Mouse (Mus musculus): ENCODE measurements at regions not wholly inside any gene's neighbourhood (a gene's known extent, or its start where the extent isn't known, plus 50 kb on each side); places are given as distances from the start of the nearest gene placed in this dataset.
"Not testable (repeated sequence)": the region's sequence is repeated elsewhere in the genome, so short reads cannot be mapped to it uniquely, and the experiment has no call there.

DNA sequence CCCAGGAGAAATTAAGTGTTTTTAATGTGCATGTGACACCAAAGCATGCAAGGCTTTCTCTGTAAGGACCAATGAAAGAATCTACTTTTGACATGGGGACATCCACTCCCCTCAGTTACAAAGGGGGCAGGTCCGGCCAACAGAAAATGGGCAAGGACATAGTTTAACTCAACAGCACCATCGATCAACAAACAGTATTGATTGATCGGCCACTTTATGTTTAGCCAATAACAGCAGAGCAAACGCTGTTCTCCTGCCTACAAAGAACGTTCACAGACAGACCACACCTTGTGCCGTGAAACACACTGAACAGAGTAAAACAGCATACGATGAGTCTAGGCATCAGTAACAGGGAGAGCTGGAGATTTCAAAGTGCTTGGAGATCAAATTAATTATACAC is 467.7 kb upstream of the Arid1b start:
- Histone ChIP-seq H3K9ac (ENCODE audit: low read depth, low read length) (no peak overlapping the region), H3K4me3 (ENCODE audit: low read length) (no peak overlapping the region), H3K9me3 (ENCODE audit: control insufficient read depth, low read length) (no peaks in the 10 kb centered on the region), H3K27ac (ENCODE audit: low read length) (no peak overlapping the region), H3K4me2 (ENCODE audit: low read depth, low read length) (no peak overlapping the region), H3K36me3 (ENCODE audit: control insufficient read depth, insufficient read depth, low read length) (no peaks in the 10 kb centered on the region), H3K27me3 (replicated peaks; ENCODE audit: control insufficient read depth, insufficient read depth, low read length) (no peaks in the 10 kb centered on the region), H3K4me1 (ENCODE audit: control insufficient read depth, insufficient read depth, low read length) (no peaks in the 10 kb centered on the region)
- WGBS = 69% methylated on average over 7 of the region's 7 CpGs
- ATAC-seq = no peak

DNA sequence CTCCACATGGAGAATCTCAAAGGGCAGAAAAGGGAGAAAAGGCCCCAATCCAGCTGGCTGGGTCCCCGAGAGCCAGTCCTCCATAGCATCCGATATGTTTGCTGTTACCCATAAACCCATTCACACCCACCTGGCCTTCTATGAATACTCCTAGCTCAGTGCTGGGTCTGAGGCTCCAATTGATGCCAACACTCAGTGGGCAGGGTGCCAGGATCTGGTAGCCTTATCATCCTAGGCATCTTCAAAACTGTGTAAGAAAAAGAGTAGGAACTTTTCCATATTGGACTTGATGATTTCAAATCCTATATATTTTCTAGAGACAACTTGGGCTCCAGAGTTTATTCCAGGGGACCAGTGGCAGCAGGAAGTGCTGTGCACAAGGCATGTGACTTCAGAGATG is 462.0 kb upstream of the Arid1b start:
- Histone ChIP-seq H3K36me3 (ENCODE audit: control insufficient read depth, insufficient read depth, low read length) (no peaks in the 10 kb centered on the region), H3K9me3 (ENCODE audit: control insufficient read depth, low read length) (no peaks in the 10 kb centered on the region), H3K27ac (ENCODE audit: low read length) (no peak overlapping the region), H3K4me2 (ENCODE audit: low read depth, low read length) (no peak overlapping the region), H3K9ac (ENCODE audit: low read depth, low read length) (no peak overlapping the region), H3K4me3 (ENCODE audit: low read length) (no peak overlapping the region), H3K27me3 (replicated peaks; ENCODE audit: control insufficient read depth, insufficient read depth, low read length) (no peaks in the 10 kb centered on the region), H3K4me1 (ENCODE audit: control insufficient read depth, insufficient read depth, low read length) (no peaks in the 10 kb centered on the region)
- WGBS = 85% methylated on average over 2 of the region's 2 CpGs
- no peak for ATAC-seq

DNA sequence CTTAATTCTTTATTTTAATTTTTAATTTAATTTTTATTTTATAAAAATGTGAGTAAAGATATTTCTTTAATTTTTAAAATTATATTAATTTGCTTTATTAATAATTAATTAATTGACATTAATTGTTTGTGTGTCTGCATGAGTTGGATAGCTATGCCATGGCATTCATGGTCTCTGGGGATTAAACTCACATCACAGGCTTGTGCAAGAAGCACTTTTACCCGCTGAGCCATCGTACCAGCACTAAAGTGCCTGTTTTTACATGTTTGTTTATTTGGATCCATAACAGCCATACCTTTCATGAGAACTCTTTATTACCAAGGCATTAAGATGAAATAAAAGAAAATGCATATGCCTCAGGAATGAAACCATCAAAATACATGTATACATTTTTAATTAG is 453.7 kb upstream of the Arid1b start:
- Histone ChIP-seq H3K27me3 (replicated peaks; ENCODE audit: control insufficient read depth, insufficient read depth, low read length) (no peaks in the 10 kb centered on the region), H3K9ac (ENCODE audit: low read depth, low read length) (no peak overlapping the region), H3K27ac (ENCODE audit: low read length) (no peak overlapping the region), H3K9me3 (ENCODE audit: control insufficient read depth, low read length) (no peaks in the 10 kb centered on the region), H3K36me3 (ENCODE audit: control insufficient read depth, insufficient read depth, low read length) (no peaks in the 10 kb centered on the region), H3K4me1 (ENCODE audit: control insufficient read depth, insufficient read depth, low read length) (no peaks in the 10 kb centered on the region), H3K4me2 (ENCODE audit: low read depth, low read length) (no peak overlapping the region), H3K4me3 (ENCODE audit: low read length) (no peak overlapping the region)
- 55% methylated on average over 2 of the region's 2 CpGs for WGBS
- no peak for ATAC-seq

DNA sequence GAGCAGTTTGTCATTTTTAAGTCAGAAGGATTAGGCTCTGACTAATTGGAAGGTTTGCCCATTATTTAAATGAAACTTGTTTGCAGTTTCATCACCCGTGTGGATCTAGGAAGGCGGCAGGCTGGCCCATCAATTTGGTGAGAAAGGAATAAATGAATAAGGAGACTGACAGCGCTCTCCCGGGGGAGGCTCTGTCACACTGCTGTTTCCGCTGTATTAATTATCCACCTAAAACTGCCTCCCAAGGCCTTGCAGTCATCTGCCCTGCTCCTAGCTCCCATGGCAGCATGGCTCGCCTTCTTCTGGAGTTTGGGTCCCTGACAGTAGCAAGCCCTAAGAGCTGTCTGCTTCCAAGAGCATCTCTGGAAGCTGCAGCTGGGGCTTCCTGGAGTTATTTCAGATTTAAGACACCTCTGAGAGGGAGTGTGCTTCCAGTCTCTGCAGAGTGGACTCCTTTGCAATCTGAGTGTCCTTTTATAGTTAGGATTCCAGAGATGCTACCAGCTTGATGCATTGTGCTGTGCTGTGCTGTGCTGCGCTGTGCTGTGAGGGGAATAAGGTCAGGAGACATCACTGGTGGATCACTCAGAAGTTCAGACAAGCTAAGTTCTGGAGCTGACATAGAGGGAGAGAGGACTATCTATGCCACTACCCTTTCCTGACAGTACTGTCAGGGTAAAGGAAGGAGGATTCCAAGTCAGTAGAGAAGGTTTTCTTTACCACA is 452.9 kb upstream of the Arid1b start:
- H3K9me3 ChIP-seq (ENCODE audit: control insufficient read depth, low read length) = no peaks in the 10 kb centered on the region
- no peak overlapping the region for H3K9ac ChIP-seq (ENCODE audit: low read depth, low read length)
- 42% methylated on average over 7 of the region's 7 CpGs for WGBS
- no peak overlapping the region for H3K27ac ChIP-seq (ENCODE audit: low read length)
- no peak overlapping the region for H3K4me3 ChIP-seq (ENCODE audit: low read length)
- H3K36me3 ChIP-seq (ENCODE audit: control insufficient read depth, insufficient read depth, low read length) = no peaks in the 10 kb centered on the region
- H3K4me2 ChIP-seq (ENCODE audit: low read depth, low read length) = no peak overlapping the region
- H3K4me1 ChIP-seq (ENCODE audit: control insufficient read depth, insufficient read depth, low read length) = no peaks in the 10 kb centered on the region
- H3K27me3 ChIP-seq (replicated peaks; ENCODE audit: control insufficient read depth, insufficient read depth, low read length) = no peaks in the 10 kb centered on the region
- no peak for ATAC-seq

DNA sequence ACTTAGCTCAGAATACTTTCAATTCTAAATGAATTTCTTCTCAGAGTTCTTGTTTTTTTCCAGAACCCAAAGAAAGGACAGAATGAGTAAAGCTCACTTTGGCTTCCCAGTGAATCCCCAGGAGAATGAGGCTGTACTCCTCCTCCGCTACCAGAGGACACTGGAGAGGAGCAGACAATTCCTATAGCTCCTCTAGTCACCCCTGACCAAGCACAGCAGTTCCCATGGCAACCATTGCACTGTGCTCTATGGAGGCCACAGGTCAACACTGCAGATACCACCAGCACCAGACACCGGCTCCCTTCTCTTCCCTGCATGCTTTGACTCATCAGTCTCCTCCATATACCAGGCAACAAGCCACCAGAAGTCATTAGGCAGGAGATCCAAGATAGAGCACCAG is 447.6 kb upstream of the Arid1b start:
- Histone ChIP-seq H3K36me3 (ENCODE audit: control insufficient read depth, insufficient read depth, low read length) (no peaks in the 10 kb centered on the region), H3K27me3 (replicated peaks; ENCODE audit: control insufficient read depth, insufficient read depth, low read length) (no peaks in the 10 kb centered on the region), H3K4me3 (ENCODE audit: low read length) (no peak overlapping the region), H3K4me1 (ENCODE audit: control insufficient read depth, insufficient read depth, low read length) (no peaks in the 10 kb centered on the region), H3K27ac (ENCODE audit: low read length) (no peak overlapping the region), H3K9me3 (ENCODE audit: control insufficient read depth, low read length) (no peaks in the 10 kb centered on the region), H3K9ac (ENCODE audit: low read depth, low read length) (no peak overlapping the region), H3K4me2 (ENCODE audit: low read depth, low read length) (no peak overlapping the region)
- no peak for ATAC-seq
- 53% methylated on average over 2 of the region's 2 CpGs for WGBS

DNA sequence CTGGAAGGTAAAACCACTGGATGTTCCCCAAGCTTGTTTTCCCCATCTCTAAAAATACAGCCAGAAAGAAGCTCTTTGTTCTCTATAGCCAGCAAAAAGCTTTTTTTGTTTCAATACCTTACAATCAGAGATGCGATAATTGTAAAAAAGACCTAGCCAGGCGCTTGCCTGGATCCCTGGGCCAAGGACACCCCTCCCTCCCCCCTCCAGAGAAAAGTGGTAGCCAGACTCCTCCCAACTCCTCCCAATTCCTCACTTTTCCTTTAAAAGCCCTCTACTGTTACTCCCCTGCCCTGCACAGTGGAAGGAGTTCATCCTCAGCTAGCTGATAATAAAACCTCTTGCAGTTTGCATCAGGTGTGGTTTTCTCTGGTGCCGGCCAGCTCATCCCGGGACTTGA is 441.1 kb upstream of the Arid1b start:
- H3K4me1 ChIP-seq (ENCODE audit: control insufficient read depth, insufficient read depth, low read length); H3K27me3 ChIP-seq (replicated peaks; ENCODE audit: control insufficient read depth, insufficient read depth, low read length); H3K4me2 ChIP-seq (ENCODE audit: low read depth, low read length); H3K27ac ChIP-seq (ENCODE audit: low read length); H3K36me3 ChIP-seq (ENCODE audit: control insufficient read depth, insufficient read depth, low read length); H3K4me3 ChIP-seq (ENCODE audit: low read length); H3K9ac ChIP-seq (ENCODE audit: low read depth, low read length); H3K9me3 ChIP-seq (ENCODE audit: control insufficient read depth, low read length); ATAC-seq: not testable (repeated sequence)
- 83% methylated on average over 4 of the region's 4 CpGs for WGBS

DNA sequence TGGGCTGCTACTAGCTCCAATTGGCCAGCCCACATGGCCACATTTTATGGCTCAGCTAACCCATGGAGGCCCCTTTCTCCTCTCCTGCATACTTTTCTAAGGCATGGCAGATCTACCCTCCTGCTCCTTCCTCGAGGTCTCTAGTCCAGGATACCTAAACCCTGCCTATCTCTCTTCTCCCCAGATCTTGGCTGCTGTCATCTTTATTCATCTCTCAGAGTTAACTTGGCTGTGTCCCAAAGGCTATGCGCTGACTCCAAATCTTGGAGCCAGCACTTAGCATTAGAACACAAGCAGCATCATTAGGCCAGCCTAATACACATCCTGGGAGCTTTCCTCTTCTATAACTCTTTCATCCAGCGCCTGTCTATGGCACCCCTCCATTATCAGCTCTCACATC is 430.5 kb upstream of the Arid1b start:
- Histone ChIP-seq H3K4me3 (ENCODE audit: low read length) (no peak overlapping the region), H3K9ac (ENCODE audit: low read depth, low read length) (no peak overlapping the region), H3K4me1 (ENCODE audit: control insufficient read depth, insufficient read depth, low read length) (no peaks in the 10 kb centered on the region; the same call in 1 of the 2 replicates), H3K27ac (ENCODE audit: low read length) (no peak overlapping the region), H3K27me3 (replicated peaks; ENCODE audit: control insufficient read depth, insufficient read depth, low read length) (no peaks in the 10 kb centered on the region), H3K36me3 (ENCODE audit: control insufficient read depth, insufficient read depth, low read length) (no peaks in the 10 kb centered on the region), H3K9me3 (ENCODE audit: control insufficient read depth, low read length) (no peaks in the 10 kb centered on the region), H3K4me2 (ENCODE audit: low read depth, low read length) (no peak overlapping the region)
- 64% methylated on average over 3 of the region's 3 CpGs for WGBS
- no peak for ATAC-seq

DNA sequence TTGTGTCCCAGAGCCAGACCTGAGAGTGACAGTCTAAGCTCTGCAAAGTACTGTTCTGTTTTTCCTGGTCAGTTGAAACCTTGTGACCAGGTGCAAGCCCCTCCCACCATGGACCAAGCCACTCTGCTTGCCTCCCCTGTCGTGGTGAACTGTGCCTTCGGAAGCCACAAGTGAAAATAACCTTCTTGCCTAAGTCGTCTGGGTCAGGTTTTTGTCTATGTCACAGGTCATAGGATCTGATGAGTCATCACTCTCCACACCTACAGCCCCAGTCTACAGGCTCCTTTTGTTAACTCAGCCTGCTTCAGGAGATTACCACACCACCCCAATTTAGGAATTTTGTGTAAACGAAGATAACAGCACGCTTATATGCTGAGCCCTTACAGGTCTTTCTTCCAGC is 417.2 kb upstream of the Arid1b start:
- Histone ChIP-seq H3K27ac (ENCODE audit: low read length) (no peak overlapping the region), H3K36me3 (ENCODE audit: control insufficient read depth, insufficient read depth, low read length) (no peaks in the 10 kb centered on the region), H3K9me3 (ENCODE audit: control insufficient read depth, low read length) (no peaks in the 10 kb centered on the region; the same call in 1 of the 2 replicates), H3K9ac (ENCODE audit: low read depth, low read length) (no peak overlapping the region), H3K4me2 (ENCODE audit: low read depth, low read length) (no peak overlapping the region), H3K4me1 (ENCODE audit: control insufficient read depth, insufficient read depth, low read length) (no peaks in the 10 kb centered on the region), H3K27me3 (replicated peaks; ENCODE audit: control insufficient read depth, insufficient read depth, low read length) (no peaks in the 10 kb centered on the region), H3K4me3 (ENCODE audit: low read length) (no peak overlapping the region)
- WGBS = 48% methylated on average over 5 of the region's 5 CpGs
- no peak for ATAC-seq

DNA sequence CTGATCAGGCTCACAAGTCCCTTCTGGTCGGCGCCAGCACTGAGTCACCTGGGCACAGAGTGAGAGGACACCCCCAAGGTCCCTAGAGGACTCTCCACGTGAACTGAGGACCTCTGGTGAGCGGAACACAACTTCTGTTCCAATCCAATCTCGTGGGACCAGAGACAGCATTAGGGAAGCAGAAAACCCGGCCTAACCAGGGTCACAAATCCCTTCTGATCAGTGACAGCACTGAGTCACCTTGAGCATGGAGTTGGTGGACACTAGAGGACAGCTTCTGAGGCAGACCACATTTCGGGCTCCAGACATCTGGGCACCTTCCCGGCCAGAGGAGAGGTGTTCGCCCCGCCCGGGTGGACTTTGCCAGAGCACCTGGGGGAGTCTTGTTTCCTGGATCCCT is 412.3 kb upstream of the Arid1b start:
- 91% methylated on average over 11 of the region's 11 CpGs for WGBS
- Histone ChIP-seq H3K9ac (ENCODE audit: low read depth, low read length) (no peak overlapping the region), H3K4me2 (ENCODE audit: low read depth, low read length) (no peak overlapping the region), H3K36me3 (ENCODE audit: control insufficient read depth, insufficient read depth, low read length) (no peaks in the 10 kb centered on the region), H3K4me1 (ENCODE audit: control insufficient read depth, insufficient read depth, low read length) (no peaks in the 10 kb centered on the region), H3K27ac (ENCODE audit: low read length) (no peak overlapping the region), H3K4me3 (ENCODE audit: low read length) (no peak overlapping the region), H3K9me3 (ENCODE audit: control insufficient read depth, low read length) (no peaks in the 10 kb centered on the region), H3K27me3 (replicated peaks; ENCODE audit: control insufficient read depth, insufficient read depth, low read length) (no peaks in the 10 kb centered on the region)
- no peak for ATAC-seq

DNA sequence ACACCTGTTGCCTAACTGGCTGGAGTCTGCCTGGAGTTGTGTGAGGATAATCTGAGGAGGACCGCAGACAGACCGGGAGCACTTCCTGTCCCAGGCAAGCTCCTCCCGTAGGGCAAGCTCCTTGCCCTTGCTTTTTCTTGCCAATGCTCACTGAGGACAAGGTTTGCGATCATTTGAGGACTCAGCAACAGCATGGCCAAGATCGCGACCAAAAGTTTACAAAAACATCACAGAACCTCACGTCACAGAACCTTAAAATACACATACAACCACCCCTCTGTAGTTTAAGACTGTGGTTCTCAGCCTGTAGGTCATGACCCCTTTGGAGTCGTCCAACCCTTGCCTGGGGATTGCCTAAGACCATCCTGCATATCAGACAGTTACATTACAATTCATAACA is 383.7 kb upstream of the Arid1b start:
- H3K9me3 ChIP-seq (ENCODE audit: control insufficient read depth, low read length) = no peaks in the 10 kb centered on the region
- H3K4me2 ChIP-seq (ENCODE audit: low read depth, low read length) = no peak overlapping the region
- no peaks in the 10 kb centered on the region for H3K4me1 ChIP-seq (ENCODE audit: control insufficient read depth, insufficient read depth, low read length)
- no peak overlapping the region for H3K4me3 ChIP-seq (ENCODE audit: low read length)
- WGBS = 79% methylated on average over 8 of the region's 8 CpGs
- H3K27me3 ChIP-seq (replicated peaks; ENCODE audit: control insufficient read depth, insufficient read depth, low read length) = no peaks in the 10 kb centered on the region
- H3K27ac ChIP-seq (ENCODE audit: low read length) = no peak overlapping the region
- H3K9ac ChIP-seq (ENCODE audit: low read depth, low read length) = no peak overlapping the region
- no peaks in the 10 kb centered on the region for H3K36me3 ChIP-seq (ENCODE audit: control insufficient read depth, insufficient read depth, low read length)
- no peak for ATAC-seq

Data from intestine, embryonic 16.5 days (tissue).